Mouse (Mus musculus) cerebellum, adult 9-11 months (tissue): ENCODE measurements around the gene Pik3ap1.
"Not testable (repeated sequence)": the region's sequence is repeated elsewhere in the genome, so short reads cannot be mapped to it uniquely, and the experiment has no call there.

Source experiments
- DNase-seq: peaks from one replicate; pipeline ENCODE4 v3.0.0; 2022

Gene Pik3ap1

GRCm38 (mm10) chr19:41384922-41385508, at the start of gene Pik3ap1:
Gene Pik3ap1, minus strand, starts transcription at chr19:41385102.
- DNase-seq, result no peak

DNA sequence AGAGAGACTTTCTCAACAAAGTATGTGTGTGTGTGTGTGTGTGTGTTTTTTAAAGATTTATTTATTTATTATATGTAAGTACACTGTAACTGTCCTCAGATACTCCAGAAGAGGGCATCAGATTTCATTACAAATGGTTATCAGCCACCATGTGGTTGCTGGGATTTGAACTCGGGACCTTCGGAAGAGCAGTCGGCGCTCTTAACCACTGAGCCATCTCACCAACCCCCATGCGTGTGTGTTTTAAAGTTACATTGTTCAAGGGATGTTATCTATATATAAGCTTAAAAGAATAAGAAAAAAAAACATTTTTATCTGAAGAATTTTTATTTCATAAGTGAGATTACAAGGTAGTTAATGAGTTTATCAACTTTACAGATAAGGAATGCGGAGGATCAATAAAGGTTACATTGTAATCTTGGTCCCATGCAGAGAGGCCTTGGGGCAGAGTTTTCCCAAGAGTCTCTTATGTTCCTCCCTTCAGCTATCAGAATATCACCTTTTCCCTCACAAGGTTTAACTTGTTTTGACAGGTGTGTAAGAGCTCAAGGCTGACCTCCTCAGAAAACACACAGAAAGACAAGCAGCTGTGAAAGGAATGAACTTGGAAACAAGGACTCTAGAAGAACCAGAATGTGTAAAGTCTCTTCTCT, 46.7 kb upstream of the Pik3ap1 start:
- not testable (repeated sequence) for DNase-seq

GRCm38 (mm10) chr19:41425927-41426772, 41.2 kb upstream of the Pik3ap1 start:
- DNase-seq, result not testable (repeated sequence)

- no peak for DNase-seq
Observed at GRCm38 (mm10) chr19:41421264-41421663, 36.4 kb upstream of the Pik3ap1 start.

GRCm38 (mm10) chr19:41418786-41419185, 33.9 kb upstream of the Pik3ap1 start:
- DNase-seq, result no peak

DNA sequence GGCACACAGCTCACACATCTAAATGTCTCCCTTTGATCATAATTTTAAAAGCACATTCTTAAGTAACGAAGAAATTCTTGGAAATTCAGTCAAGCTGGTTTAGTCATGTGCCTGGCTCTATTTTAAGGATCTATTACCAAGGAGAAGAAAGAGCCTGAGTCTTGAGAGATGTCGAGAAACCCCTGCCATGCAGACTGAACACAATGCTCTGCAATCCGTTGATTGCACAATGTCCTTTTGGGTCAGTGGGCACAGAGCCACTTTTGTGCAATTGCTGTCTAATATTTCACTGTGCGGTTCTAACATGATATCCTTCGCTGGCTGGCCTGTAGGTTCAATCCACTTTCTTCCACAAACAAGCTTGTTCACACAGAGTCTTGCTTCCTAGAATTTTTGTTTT, 33.1 kb upstream of the Pik3ap1 start:
- DNase-seq, result no peak

DNA sequence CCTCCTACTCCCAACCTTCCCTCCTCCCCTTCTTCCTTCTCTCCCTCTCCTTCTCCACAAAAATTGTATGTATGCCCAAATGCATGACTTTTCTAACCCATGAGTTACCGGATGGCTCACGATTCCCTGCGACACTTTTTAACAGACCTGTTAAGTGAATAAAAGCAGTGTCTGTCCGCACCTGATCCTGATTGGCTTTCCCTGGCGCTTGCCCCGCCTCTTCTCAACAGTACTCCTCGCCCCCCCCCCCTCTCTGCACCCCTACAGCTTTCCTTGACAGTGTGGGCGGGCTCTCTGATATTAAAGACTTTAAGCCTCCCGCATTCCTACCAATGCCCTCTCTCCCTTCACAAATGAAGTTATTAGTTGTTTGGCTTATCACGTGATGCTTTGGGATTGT, 31.3 kb upstream of the Pik3ap1 start:
- DNase-seq, result no peak

GRCm38 (mm10) chr19:41402603-41403002, 17.7 kb upstream of the Pik3ap1 start:
- DNase-seq, result no peak

GRCm38 (mm10) chr19:41390856-41391255, 6.0 kb upstream of the Pik3ap1 start:
- no peak for DNase-seq

GRCm38 (mm10) chr19:41389351-41389750, 4.4 kb upstream of the Pik3ap1 start:
- DNase-seq, result no peak

DNA sequence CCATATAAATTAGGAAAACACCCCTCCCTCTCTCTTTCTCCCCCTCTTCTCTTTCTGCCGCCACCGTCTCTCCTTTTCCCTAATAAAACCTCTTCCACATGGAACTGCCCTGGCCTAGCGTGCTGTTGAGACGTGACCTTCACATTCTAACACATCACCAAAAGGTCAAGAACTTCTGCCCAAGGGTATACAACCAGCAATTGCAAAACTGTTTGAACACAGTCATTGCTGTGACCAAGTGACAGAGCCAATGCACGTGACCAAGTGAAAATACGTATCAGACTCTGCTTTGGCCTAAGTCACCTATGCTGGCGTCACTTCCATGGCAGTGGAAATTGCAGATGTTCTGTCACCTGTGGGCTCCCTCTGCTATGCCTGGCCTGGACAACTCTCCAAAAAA, 3.3 kb upstream of the Pik3ap1 start:
- no peak for DNase-seq

GRCm38 (mm10) chr19:41387262-41387661, 2.4 kb upstream of the Pik3ap1 start:
- DNase-seq, result no peak

- DNase-seq, result no peak
Observed at GRCm38 (mm10) chr19:41384406-41384851, 473 bp downstream of the Pik3ap1 start.

DNA sequence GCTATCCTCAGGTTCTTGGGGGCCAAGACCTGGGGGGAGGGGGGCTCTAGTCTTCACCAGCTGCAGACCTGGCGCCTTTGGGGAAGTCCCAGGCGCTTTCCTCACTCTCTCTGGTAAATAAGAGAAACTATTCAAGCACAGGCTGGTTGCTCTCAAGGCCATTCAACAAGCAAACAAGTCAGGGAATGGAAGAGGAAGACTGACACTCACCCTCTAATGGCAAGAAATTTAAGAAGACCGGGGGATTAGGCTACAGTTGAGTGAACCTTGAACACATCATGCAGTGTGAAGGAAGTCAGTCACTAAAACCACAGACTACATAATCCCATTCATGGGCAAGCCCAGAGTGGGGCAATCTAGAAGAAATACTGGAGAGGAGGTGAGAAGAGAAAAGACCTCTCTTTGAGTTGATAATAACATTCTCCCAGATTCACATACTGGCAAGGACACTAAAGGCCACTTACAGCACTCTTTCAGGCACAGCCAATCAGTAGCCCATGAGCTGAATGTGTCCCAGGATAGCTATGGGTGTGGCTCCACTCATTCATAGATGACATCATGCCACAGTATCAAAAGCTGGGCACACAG, 2.4 kb downstream of the Pik3ap1 start:
- DNase-seq, result no peak

DNA sequence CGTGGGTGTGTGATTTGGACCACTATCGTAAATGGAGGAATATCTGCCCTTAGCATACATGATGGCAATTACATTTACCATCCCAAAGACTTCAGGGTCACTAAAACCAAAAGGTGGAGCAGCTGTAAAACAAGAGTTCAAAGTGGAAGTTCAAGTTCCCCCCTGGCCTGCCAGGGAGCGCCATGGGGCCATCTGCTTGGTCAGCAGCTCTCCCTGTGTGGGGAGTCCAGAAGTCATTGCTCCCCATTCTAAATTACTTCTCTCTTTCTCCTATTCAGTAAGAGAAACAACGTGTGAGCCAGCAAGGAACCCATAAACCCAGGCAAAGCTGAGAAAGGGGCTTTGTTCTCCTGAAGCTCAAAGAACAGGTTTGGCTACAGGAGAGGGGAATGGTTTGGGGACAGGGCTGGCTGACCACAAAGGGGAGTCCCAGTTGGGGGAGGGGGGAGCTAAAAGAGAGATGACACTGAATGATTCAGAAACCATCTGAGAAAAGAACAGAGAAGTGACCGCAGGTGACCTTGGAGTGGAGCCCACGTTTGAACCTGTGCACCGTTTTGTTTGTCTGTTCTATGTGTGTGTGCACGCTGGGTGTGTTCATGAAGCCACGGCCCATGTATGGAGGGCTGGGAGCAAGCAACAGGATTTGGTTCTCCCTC, 3.2 kb downstream of the Pik3ap1 start:
- no peak for DNase-seq

GRCm38 (mm10) chr19:41379195-41379594, 5.7 kb downstream of the Pik3ap1 start:
- DNase-seq, result no peak

- peak; percentile 69 for DNase-seq
Observed at GRCm38 (mm10) chr19:41375791-41376190, 9.1 kb downstream of the Pik3ap1 start.

DNA sequence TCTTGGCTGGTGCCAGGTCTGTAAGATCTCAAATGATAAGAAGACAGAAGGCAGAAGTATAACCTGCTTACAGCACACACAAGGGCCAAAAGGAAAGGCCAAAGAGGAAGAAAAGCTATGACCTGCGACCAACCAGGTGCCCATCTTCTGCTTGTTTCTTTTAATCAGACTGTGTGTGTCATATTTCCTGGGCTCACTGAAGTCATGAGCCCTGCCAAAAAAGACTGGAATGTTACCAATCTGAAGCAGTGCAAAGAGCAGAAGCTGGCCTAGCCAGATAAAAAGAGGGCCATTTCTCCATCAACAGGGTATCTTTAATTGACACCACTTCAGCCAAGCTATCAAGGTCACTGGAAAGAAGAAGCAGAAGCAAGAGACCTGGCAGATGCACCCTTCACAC, 9.8 kb downstream of the Pik3ap1 start:
- DNase-seq, result peak; percentile 25

- DNase-seq, result no peak
Observed at GRCm38 (mm10) chr19:41374658-41375057, 10.2 kb downstream of the Pik3ap1 start.

GRCm38 (mm10) chr19:41372322-41372721, 12.6 kb downstream of the Pik3ap1 start:
- no peak for DNase-seq

GRCm38 (mm10) chr19:41371373-41371772, 13.5 kb downstream of the Pik3ap1 start:
- no peak for DNase-seq

DNA sequence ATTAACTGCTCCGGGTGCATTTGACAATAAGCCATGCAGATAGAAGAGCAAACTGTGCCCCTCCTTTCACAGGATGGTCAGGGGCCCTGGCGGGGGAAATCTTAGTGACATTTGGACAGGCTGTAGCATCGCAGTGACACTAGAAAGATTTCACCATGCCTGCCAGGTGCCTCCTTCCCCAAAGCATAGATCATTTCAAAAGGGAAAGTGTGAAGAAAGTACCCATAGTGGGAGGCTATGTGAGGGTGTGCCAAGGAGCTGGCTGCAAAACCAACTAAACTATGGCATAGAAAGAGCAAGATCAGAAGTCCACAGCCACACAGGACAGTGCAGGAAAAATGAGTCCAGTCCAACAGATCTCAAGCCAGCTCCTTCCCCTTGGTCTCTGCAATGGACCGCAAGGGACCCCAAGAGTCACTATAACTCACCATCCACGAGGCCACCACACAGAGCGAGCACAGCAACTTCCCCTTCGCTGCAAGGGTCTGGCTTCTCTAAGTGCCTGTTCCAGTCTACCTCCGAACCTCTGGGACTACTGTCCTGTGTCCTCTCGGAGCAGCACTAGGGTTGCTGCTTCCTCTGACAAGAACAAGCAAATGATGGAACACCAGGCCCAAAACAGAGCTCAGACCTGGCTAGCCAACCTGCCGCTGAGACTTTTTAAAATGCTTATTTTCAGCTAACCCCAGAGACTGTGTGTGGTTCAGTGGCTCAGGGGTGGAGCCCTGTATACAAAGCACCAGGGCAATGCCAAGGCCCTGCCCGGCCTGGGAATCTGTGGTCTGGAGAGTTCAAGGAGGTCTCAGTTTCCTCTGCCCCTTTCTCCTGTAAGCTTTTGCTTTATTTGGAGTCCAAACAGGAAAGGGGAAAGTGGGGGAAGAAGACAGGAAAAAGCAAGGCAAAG, 15.1 kb downstream of the Pik3ap1 start:
- no peak for DNase-seq
